Mouse (Mus musculus) induced T-regulatory cell, adult 2 months (primary cell): ENCODE results near the gene Pcnt.

Source experiments
- DNase-seq: peaks from one replicate; pipeline ENCODE4 v3.0.0-alpha.2; 2012; ENCODE audit warnings: low read depth

Pcnt gene

GRCm38 (mm10) chr10:76316194-76316593 is 126.4 kb downstream of the Pcnt start:
- no peak for DNase-seq

- peak; percentile 76 for DNase-seq
These were observed 135.8 kb downstream of the Pcnt start for GRCm38 (mm10) chr10:76306738-76307137.
